Mouse (Mus musculus) kidney, embryonic 15.5 days (tissue): ENCODE results near the gene Carm1. TPM values are rescaled to one million over a fixed set of nuclear protein-coding genes. Genes with fewer than 3 reads are reported as not detected.

Experiments
- ATAC-seq: fragments of 200-750 bp; cut with Nextera tagmentation; replicated peaks from 2 replicates; pipeline ENCODE4 v1.8.0; 2017; ENCODE audit warnings: moderate TSS enrichment; ENCODE audit not compliant: low FRiP score
- H3K27ac ChIP-seq: fragments of 300-500 bp; sonication (generic); 2 replicates; pipeline ENCODE4 v1.5.1; 2015; ENCODE audit warnings: mild to moderate bottlenecking, inconsistent platforms
- H3K27me3 ChIP-seq: fragments of 300-500 bp; sonication (generic); 2 replicates; pipeline ENCODE4 v1.6.1; 2015; ENCODE audit warnings: inconsistent platforms
- H3K36me3 ChIP-seq: fragments of 300-500 bp; sonication (generic); 2 replicates; pipeline ENCODE4 v1.6.1; 2015; ENCODE audit warnings: inconsistent platforms
- H3K4me1 ChIP-seq: fragments of 300-500 bp; sonication (generic); 2 replicates; pipeline ENCODE4 v1.6.1; 2015; ENCODE audit warnings: inconsistent platforms
- H3K4me2 ChIP-seq: fragments of 300-500 bp; sonication (generic); 2 replicates; pipeline ENCODE4 v1.6.1; 2015; ENCODE audit warnings: moderate library complexity, mild to moderate bottlenecking, inconsistent platforms
- H3K4me3 ChIP-seq: fragments of 300-500 bp; sonication (generic); replicated peaks from 2 replicates; pipeline ENCODE4 v1.5.1; 2015; ENCODE audit warnings: mild to moderate bottlenecking, inconsistent platforms
- H3K9ac ChIP-seq: fragments of 300-500 bp; sonication (generic); 2 replicates; pipeline ENCODE4 v1.6.1; 2015; ENCODE audit warnings: mild to moderate bottlenecking, inconsistent platforms
- H3K9me3 ChIP-seq: fragments of 300-500 bp; sonication (generic); replicated peaks from 2 replicates; pipeline ENCODE4 v1.6.1; 2016; ENCODE audit warnings: inconsistent platforms
- WGBS: fragments of 180-500 bp; shearing (Covaris S2); methylation state at CpG from one replicate; pipeline ENCODE4 v1.1.7; 2015; ENCODE audit warnings: mixed read lengths; 5-methylcytosine and 5-hydroxymethylcytosine counted together
- polyA plus RNA-seq: library from polyadenylated mRNA; unstranded; fragments of >200 nt; fragmentation: Nextera tagmentation; extraction: Ambion mirVana; gene quantifications from 2 replicates; pipeline ENCODE4 v1.2.1, GENCODE M21; 2015

The Carm1 gene
- polyA plus RNA-seq, 1 experiment from 2014 or later = 50.2 TPM

- no peak for ATAC-seq
- H3K9me3 ChIP-seq = no peaks in the 10 kb centered on the region
- H3K4me2 ChIP-seq = no peak overlapping the region
- H3K4me3 ChIP-seq = no peak overlapping the region
- H3K27me3 ChIP-seq = no peaks in the 10 kb centered on the region
- 77% methylated on average over 5 of the region's 5 CpGs for WGBS
- no peaks in the 10 kb centered on the region for H3K4me1 ChIP-seq
- H3K9ac ChIP-seq = no peak overlapping the region
- no peak overlapping the region for H3K27ac ChIP-seq
- H3K36me3 ChIP-seq = no peaks in the 10 kb centered on the region
Observed at GRCm38 (mm10) chr9:21604119-21604518, 57.4 kb downstream of the Carm1 start.

- Histone ChIP-seq H3K4me3 (no peak overlapping the region), H3K27ac (no peak overlapping the region), H3K9ac (no peak overlapping the region), H3K36me3 (no peaks in the 10 kb centered on the region), H3K27me3 (no peaks in the 10 kb centered on the region), H3K4me1 (no peaks in the 10 kb centered on the region), H3K9me3 (no peaks in the 10 kb centered on the region), H3K4me2 (no peak overlapping the region)
- 71% methylated on average over 5 of the region's 5 CpGs for WGBS
- ATAC-seq = no peak
Observed at GRCm38 (mm10) chr9:21605865-21606264, 59.2 kb downstream of the Carm1 start.

GRCm38 (mm10) chr9:21606648-21607047 lies 60.0 kb downstream of the Carm1 start:
- Histone ChIP-seq H3K4me1 (no peaks in the 10 kb centered on the region), H3K9ac (no peak overlapping the region), H3K27me3 (no peaks in the 10 kb centered on the region), H3K9me3 (no peaks in the 10 kb centered on the region), H3K27ac (no peak overlapping the region), H3K36me3 (no peaks in the 10 kb centered on the region), H3K4me2 (no peak overlapping the region), H3K4me3 (no peak overlapping the region)
- no peak for ATAC-seq
- 89% methylated on average over 1 of the region's 1 CpGs for WGBS

DNA sequence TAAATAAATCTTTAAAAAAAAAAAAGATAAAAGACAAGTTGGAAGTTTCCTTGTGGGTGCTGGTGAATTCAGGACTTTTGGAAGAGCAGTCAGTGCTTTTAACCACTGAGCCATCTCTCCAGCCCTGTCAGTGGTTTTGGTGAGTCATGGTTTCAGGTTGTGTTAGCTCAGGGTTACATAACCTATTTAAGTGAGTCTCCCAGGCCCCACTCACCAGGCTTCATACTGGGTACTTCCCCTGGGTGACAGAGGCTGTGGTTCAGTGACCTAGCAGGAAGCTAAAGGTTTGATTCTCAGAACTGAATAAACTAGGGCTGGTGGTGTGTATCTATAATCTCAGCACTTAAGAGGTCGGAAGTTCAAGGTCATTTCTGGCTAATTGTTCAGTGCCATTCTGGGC lies 63.2 kb downstream of the Carm1 start:
- Histone ChIP-seq H3K9ac (no peak overlapping the region), H3K4me2 (no peak overlapping the region), H3K4me1 (peaks cover under 1% of the 10 kb centered on the region; the same call in 1 of the 2 replicates), H3K9me3 (no peaks in the 10 kb centered on the region), H3K36me3 (no peaks in the 10 kb centered on the region), H3K27me3 (no peaks in the 10 kb centered on the region), H3K27ac (no peak overlapping the region), H3K4me3 (no peak overlapping the region)
- ATAC-seq = no peak
- 86% methylated on average over 1 of the region's 1 CpGs for WGBS

DNA sequence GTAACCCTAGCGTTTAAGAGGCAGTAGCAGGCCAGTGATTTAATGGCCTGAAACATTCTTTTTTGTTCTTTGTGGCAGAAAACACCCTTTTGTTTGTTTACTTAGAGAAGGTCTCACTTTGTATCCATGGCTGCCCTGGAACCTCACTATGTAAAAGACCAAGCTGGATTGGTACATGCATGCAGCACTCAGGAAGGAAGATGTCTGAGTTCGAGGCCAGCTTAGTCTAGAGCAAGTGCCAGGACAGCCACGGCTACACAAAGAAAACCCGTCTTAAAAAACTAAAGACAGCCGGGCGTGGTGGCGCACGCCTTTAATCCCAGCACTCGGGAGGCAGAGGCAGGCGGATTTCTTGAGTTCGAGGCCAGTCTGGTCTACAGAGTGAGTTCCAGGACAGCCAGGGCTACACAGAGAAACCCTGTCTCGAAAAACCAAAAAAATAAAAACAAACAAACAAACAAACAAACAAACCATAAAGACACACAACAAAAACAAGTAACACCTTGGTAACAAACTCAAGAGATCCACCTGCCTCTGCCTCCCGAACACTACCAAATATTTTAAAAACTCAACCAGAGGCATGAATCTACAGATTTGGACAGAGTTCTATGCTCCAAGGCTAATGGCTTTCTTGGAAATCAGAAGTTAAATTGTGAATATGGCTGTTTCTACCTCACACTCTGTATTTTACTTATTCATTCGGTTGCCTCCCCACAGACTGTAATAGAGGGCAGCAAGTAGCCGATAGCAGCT lies 68.3 kb downstream of the Carm1 start:
- Histone ChIP-seq H3K27me3 (no peaks in the 10 kb centered on the region), H3K4me3 (peak overlapping the region; percentile 90), H3K36me3 (peaks cover 4% of the 10 kb centered on the region), H3K4me2 (peak overlapping the region; percentile 65), H3K9me3 (no peaks in the 10 kb centered on the region), H3K27ac (peak overlapping the region; percentile 99), H3K9ac (peak overlapping the region; percentile 69), H3K4me1 (peaks cover 25% of the 10 kb centered on the region)
- ATAC-seq = no peak
- 73% methylated on average over 15 of the region's 15 CpGs for WGBS

DNA sequence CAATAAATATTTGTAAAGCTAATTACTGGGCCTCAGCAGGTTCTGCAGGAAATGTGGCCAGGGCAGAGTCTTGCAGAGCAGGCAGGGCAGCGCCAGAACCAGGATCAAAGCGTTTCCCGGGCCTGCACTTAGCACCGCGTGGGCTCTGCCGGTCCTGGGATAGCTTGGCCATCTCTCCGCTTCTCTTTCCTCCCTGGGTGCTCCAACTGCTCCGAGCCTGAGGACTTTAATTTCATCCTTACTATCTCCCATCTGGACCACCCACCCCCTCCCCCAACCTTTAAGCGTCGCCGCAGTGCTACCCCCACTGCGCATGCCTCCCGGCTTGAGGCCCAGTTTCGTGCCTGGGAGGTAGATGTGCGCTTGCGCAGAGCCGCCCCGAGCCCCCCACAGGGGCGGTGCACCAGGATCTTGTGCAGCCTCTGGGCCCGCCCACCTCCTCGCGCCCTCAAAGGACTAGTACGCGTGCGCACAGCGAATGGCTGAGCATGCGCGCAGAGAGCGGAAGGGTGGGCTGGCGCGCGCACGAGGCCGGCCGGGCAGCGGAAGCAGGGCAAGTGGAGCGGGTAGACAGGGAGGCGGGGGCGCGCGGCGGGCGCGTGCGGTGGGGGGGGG lies 69.0 kb downstream of the Carm1 start, which contains the start of gene Smarca4:
Gene Smarca4 (plus strand): TSS at position 553 of the 615 bp plus-strand sequence.
- no peaks in the 10 kb centered on the region for H3K9me3 ChIP-seq
- peak within 1 kb of the TSS; percentile 89 for H3K9ac ChIP-seq
- peak within 1 kb of the TSS; percentile 90 for H3K4me3 ChIP-seq
- H3K27ac ChIP-seq = peak within 1 kb of the TSS; percentile 99
- H3K4me2 ChIP-seq = peak within 1 kb of the TSS; percentile 65
- ATAC-seq = peak; percentile 98
- H3K36me3 ChIP-seq = peaks cover 4% of the 10 kb centered on the region
- under 1% methylated on average over 40 of the region's 45 CpGs for WGBS
- no peaks in the 10 kb centered on the region for H3K27me3 ChIP-seq
- H3K4me1 ChIP-seq = peaks cover 25% of the 10 kb centered on the region

- peak; percentile 87 for ATAC-seq
- peaks cover 25% of the 10 kb centered on the region for H3K4me1 ChIP-seq
- H3K36me3 ChIP-seq = peaks cover 4% of the 10 kb centered on the region
- peak overlapping the region; percentile 90 for H3K4me3 ChIP-seq
- H3K9me3 ChIP-seq = no peaks in the 10 kb centered on the region
- under 1% methylated on average over 57 of the region's 57 CpGs for WGBS
- H3K27me3 ChIP-seq = no peaks in the 10 kb centered on the region
- H3K9ac ChIP-seq = peak overlapping the region; percentile 89
- peak overlapping the region; percentile 99 for H3K27ac ChIP-seq
- H3K4me2 ChIP-seq = peak overlapping the region; percentile 65
Observed at GRCm38 (mm10) chr9:21616232-21616781, 69.6 kb downstream of the Carm1 start.

DNA sequence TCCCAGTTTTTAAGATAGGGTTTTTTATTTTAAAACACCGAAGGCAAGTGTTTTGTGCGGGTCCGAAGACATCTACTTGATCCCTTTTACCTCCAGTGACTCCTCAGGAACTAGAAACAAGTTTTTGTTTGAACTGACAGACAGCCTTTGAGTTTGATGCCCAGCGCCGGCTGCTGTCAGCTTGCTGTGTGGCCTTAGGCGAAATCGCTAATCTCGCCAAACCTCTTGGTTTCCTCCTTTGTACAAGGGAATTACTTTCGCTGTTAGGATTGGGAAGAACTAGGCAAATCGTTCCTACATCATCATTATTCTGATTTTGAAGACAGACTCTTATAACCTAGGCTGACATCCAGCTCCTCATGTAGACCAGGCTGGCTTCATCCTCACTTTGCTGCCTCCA lies 70.4 kb downstream of the Carm1 start:
- Histone ChIP-seq H3K4me2 (peak overlapping the region; percentile 65), H3K4me3 (peak overlapping the region; percentile 90), H3K27ac (peak overlapping the region; percentile 99), H3K36me3 (peaks cover 4% of the 10 kb centered on the region), H3K9ac (peak overlapping the region; percentile 89), H3K4me1 (peaks cover 25% of the 10 kb centered on the region), H3K9me3 (no peaks in the 10 kb centered on the region), H3K27me3 (no peaks in the 10 kb centered on the region)
- ATAC-seq = no peak
- WGBS = 7% methylated on average over 10 of the region's 10 CpGs

GRCm38 (mm10) chr9:21620229-21620628 lies 73.5 kb downstream of the Carm1 start:
- Histone ChIP-seq H3K4me2 (no peak overlapping the region), H3K9me3 (no peaks in the 10 kb centered on the region), H3K4me1 (peaks cover 20% of the 10 kb centered on the region), H3K27ac (no peak overlapping the region), H3K9ac (no peak overlapping the region), H3K4me3 (no peak overlapping the region), H3K36me3 (peaks cover 8% of the 10 kb centered on the region), H3K27me3 (no peaks in the 10 kb centered on the region)
- 91% methylated on average over 4 of the region's 4 CpGs for WGBS
- no peak for ATAC-seq

DNA sequence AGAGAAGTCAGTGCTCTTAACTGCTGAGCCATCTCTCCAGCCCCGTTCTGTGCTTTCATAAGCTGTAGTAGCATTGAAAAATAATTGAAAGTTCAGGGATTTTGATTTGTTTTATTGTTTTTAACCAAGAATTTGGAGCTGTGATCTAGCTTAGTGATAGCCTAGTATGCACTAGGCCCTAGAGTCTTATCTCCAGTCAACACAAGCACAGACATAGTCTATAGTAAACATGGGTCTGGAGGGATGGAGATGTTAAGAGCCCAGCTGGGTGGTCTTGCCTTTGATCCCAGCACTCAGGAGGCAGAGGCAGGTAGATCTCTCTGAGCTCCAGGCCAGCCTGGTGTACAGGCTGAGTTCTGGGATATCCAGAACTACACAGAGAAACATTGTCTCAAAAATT lies 76.0 kb downstream of the Carm1 start:
- Histone ChIP-seq H3K4me1 (peaks cover 12% of the 10 kb centered on the region), H3K27ac (no peak overlapping the region), H3K36me3 (peaks cover 8% of the 10 kb centered on the region), H3K9ac (no peak overlapping the region), H3K4me3 (no peak overlapping the region), H3K4me2 (no peak overlapping the region), H3K27me3 (no peaks in the 10 kb centered on the region), H3K9me3 (no peaks in the 10 kb centered on the region)
- 100% methylated on average over 1 of the region's 1 CpGs for WGBS
- ATAC-seq = no peak

GRCm38 (mm10) chr9:21625342-21626339 lies 78.9 kb downstream of the Carm1 start:
- no peak overlapping the region for H3K4me2 ChIP-seq
- 88% methylated on average over 10 of the region's 10 CpGs for WGBS
- ATAC-seq = no peak
- no peaks in the 10 kb centered on the region for H3K4me1 ChIP-seq
- H3K4me3 ChIP-seq = no peak overlapping the region
- no peak overlapping the region for H3K9ac ChIP-seq
- H3K27me3 ChIP-seq = no peaks in the 10 kb centered on the region
- H3K9me3 ChIP-seq = no peaks in the 10 kb centered on the region
- H3K36me3 ChIP-seq = peaks cover 4% of the 10 kb centered on the region
- no peak overlapping the region for H3K27ac ChIP-seq
